Mouse (Mus musculus): ENCODE results near the gene Gfi1b. TPM values are rescaled to one million over a fixed set of nuclear protein-coding genes. Genes with fewer than 3 reads are reported as not detected.

The Gfi1b gene
- polyA plus RNA-seq, 1 experiment from 2014 or later, result 0.09 TPM

GRCm38 (mm10) chr2:28605789-28606541 lies 15.8 kb downstream of the Gfi1b start:
- Histone ChIP-seq H3K9me3 (replicated peaks; ENCODE audit: low read length) (no peaks in the 10 kb centered on the region), H3K27ac (no peak overlapping the region), H3K4me3 (replicated peaks; ENCODE audit: low read depth, low read length) (no peak overlapping the region), H3K4me2 (ENCODE audit: low read length) (no peak overlapping the region), H3K27me3 (ENCODE audit: insufficient read depth, low read length) (no peaks in the 10 kb centered on the region), H3K9ac (ENCODE audit: low read depth, low read length) (no peak overlapping the region), H3K4me1 (replicated peaks; ENCODE audit: insufficient read depth, low read length) (no peaks in the 10 kb centered on the region), H3K36me3 (ENCODE audit: insufficient read depth, low read length) (no peaks in the 10 kb centered on the region)
- peak; percentile 46 for DNase-seq (ENCODE audit: low spot score)
- WGBS, result 44% methylated on average over 14 of the region's 14 CpGs
- no peak for ATAC-seq (replicated peaks; ENCODE audit: low FRiP score, low read depth)
- no peak for TF ChIP-seq CTCF (IDR thresholded peaks at IDR 0.05; ENCODE audit: low read depth)

DNA sequence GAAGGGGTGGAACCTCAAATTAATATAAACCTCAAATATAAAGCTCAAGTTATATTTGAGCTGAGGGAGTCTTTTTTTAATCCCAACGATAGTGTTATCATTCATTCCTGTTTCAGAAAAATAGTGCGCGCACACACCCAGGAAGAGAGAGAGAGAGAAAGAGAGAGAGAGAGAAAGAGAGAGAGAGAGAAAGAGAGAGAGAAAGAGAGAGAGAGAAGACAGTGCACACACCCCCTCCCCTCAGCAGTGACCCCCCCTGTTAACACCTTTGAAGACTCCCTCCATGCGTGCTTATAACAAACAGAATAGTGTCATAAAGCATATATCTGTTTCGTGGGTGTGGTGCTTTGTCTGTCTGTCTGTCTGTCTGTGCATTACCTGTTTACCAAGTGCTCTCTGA lies 18.2 kb downstream of the Gfi1b start:
- Histone ChIP-seq H3K27me3 (ENCODE audit: insufficient read depth, low read length) (no peaks in the 10 kb centered on the region), H3K27ac (no peak overlapping the region), H3K9ac (ENCODE audit: low read depth, low read length) (no peak overlapping the region), H3K36me3 (ENCODE audit: insufficient read depth, low read length) (no peaks in the 10 kb centered on the region), H3K4me1 (replicated peaks; ENCODE audit: insufficient read depth, low read length) (no peaks in the 10 kb centered on the region), H3K4me3 (replicated peaks; ENCODE audit: low read depth, low read length) (no peak overlapping the region), H3K4me2 (ENCODE audit: low read length) (no peak overlapping the region), H3K9me3 (replicated peaks; ENCODE audit: low read length) (no peaks in the 10 kb centered on the region)
- 87% methylated on average over 5 of the region's 5 CpGs for WGBS
- no peak for TF ChIP-seq CTCF (IDR thresholded peaks at IDR 0.05; ENCODE audit: low read depth)
- DNase-seq (ENCODE audit: low spot score), result no peak
- no peak for ATAC-seq (replicated peaks; ENCODE audit: low FRiP score, low read depth)

GRCm38 (mm10) chr2:28601720-28602590 lies 19.8 kb downstream of the Gfi1b start:
- no peak overlapping the region for H3K9ac ChIP-seq (ENCODE audit: low read depth, low read length)
- H3K4me3 ChIP-seq (replicated peaks; ENCODE audit: low read depth, low read length), result no peak overlapping the region
- no peaks in the 10 kb centered on the region for H3K9me3 ChIP-seq (replicated peaks; ENCODE audit: low read length)
- H3K4me2 ChIP-seq (ENCODE audit: low read length), result no peak overlapping the region
- no peaks in the 10 kb centered on the region for H3K27me3 ChIP-seq (ENCODE audit: insufficient read depth, low read length)
- no peaks in the 10 kb centered on the region for H3K4me1 ChIP-seq (replicated peaks; ENCODE audit: insufficient read depth, low read length)
- 46% methylated on average over 12 of the region's 12 CpGs for WGBS
- no peak overlapping the region for H3K27ac ChIP-seq
- DNase-seq (ENCODE audit: low spot score) (no peak), ATAC-seq (replicated peaks; ENCODE audit: low FRiP score, low read depth) (no peak)
- no peaks in the 10 kb centered on the region for H3K36me3 ChIP-seq (ENCODE audit: insufficient read depth, low read length)
- no peak for TF ChIP-seq CTCF (IDR thresholded peaks at IDR 0.05; ENCODE audit: low read depth)

DNA sequence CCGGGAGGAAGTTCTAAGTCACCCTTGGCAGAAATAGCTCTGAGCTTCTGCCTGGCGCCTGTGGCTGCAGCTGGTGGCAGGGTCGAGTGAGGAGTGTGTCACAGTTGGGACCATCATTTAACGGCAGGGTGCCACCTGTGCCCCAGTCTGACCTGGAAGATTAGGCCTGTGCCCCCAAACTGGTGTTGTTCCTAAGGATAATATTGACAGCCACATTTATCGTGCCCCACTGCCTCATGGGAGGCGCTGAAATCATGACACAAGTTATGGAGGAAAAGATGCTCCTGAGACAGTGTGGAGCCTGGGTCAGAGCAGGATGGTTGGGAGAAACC lies 22.2 kb downstream of the Gfi1b start:
- no peaks in the 10 kb centered on the region for H3K4me1 ChIP-seq (replicated peaks; ENCODE audit: insufficient read depth, low read length)
- no peak for ATAC-seq (replicated peaks; ENCODE audit: low FRiP score, low read depth)
- no peak overlapping the region for H3K27ac ChIP-seq
- H3K27me3 ChIP-seq (ENCODE audit: insufficient read depth, low read length), result no peaks in the 10 kb centered on the region
- no peak overlapping the region for H3K9ac ChIP-seq (ENCODE audit: low read depth, low read length)
- no peaks in the 10 kb centered on the region for H3K9me3 ChIP-seq (replicated peaks; ENCODE audit: low read length)
- H3K4me3 ChIP-seq (replicated peaks; ENCODE audit: low read depth, low read length), result no peak overlapping the region
- DNase-seq (ENCODE audit: low spot score), result no peak
- no peaks in the 10 kb centered on the region for H3K36me3 ChIP-seq (ENCODE audit: insufficient read depth, low read length)
- WGBS, result 79% methylated on average over 6 of the region's 6 CpGs
- H3K4me2 ChIP-seq (ENCODE audit: low read length), result no peak overlapping the region
- TF ChIP-seq CTCF (IDR thresholded peaks at IDR 0.05; ENCODE audit: low read depth), result no peak

GRCm38 (mm10) chr2:28598692-28599568 lies 22.9 kb downstream of the Gfi1b start:
- ATAC-seq (replicated peaks; ENCODE audit: low FRiP score, low read depth), result no peak
- 59% methylated on average over 12 of the region's 12 CpGs for WGBS
- H3K4me3 ChIP-seq (replicated peaks; ENCODE audit: low read depth, low read length), result no peak overlapping the region
- H3K27ac ChIP-seq, result no peak overlapping the region
- H3K9ac ChIP-seq (ENCODE audit: low read depth, low read length), result no peak overlapping the region
- H3K4me2 ChIP-seq (ENCODE audit: low read length), result no peak overlapping the region
- no peaks in the 10 kb centered on the region for H3K4me1 ChIP-seq (replicated peaks; ENCODE audit: insufficient read depth, low read length)
- H3K36me3 ChIP-seq (ENCODE audit: insufficient read depth, low read length), result no peaks in the 10 kb centered on the region
- H3K9me3 ChIP-seq (replicated peaks; ENCODE audit: low read length), result no peaks in the 10 kb centered on the region
- no peaks in the 10 kb centered on the region for H3K27me3 ChIP-seq (ENCODE audit: insufficient read depth, low read length)
- no peak for DNase-seq (ENCODE audit: low spot score)
- TF ChIP-seq CTCF (IDR thresholded peaks at IDR 0.05; ENCODE audit: low read depth), result no peak

Data from kidney, postnatal 0 days (tissue).